Mouse (Mus musculus) liver, embryonic 14.5 days (tissue): ENCODE results near the gene Copg1.
"Not testable (repeated sequence)": the region's sequence is repeated elsewhere in the genome, so short reads cannot be mapped to it uniquely, and the experiment has no call there.

Experiments used
- CTCF ChIP-seq: IDR thresholded peaks from 2 replicates; pipeline ENCODE4 v1.5.1; 2016; ENCODE audit warnings: antibody characterized with exemption, low read depth, control low read depth
- EP300 ChIP-seq: IDR thresholded peaks from 2 replicates; pipeline ENCODE4 v1.6.1; 2016; ENCODE audit warnings: antibody characterized with exemption, low read depth

- TF ChIP-seq CTCF, EP300: not testable (repeated sequence)
These were observed 74.8 kb downstream of the Copg1 start for GRCm38 (mm10) chr6:87962457-87962856.
